Mouse (Mus musculus) urinary bladder, postnatal 25 days (tissue): ENCODE data around the gene Podxl2.

Experiments
- DNase-seq: peaks from one replicate; pipeline ENCODE4 v3.0.0; 2022; ENCODE audit warnings: low spot score

Podxl2 gene

GRCm38 (mm10) chr6:88874868-88875508 lies at the start of gene Podxl2:
Gene Podxl2, minus strand, starts transcription at chr6:88875044.
- DNase-seq = peak; percentile 60

- DNase-seq = no peak
Measured at GRCm38 (mm10) chr6:88918802-88919201, 44.0 kb upstream of the Podxl2 start.

GRCm38 (mm10) chr6:88916153-88916552 lies 41.3 kb upstream of the Podxl2 start:
- no peak for DNase-seq

GRCm38 (mm10) chr6:88915510-88915909 lies 40.7 kb upstream of the Podxl2 start:
- DNase-seq = no peak

GRCm38 (mm10) chr6:88914799-88915198 lies 40.0 kb upstream of the Podxl2 start:
- DNase-seq = no peak

GRCm38 (mm10) chr6:88913440-88913839 lies 38.6 kb upstream of the Podxl2 start:
- no peak for DNase-seq

- DNase-seq = no peak
Measured at GRCm38 (mm10) chr6:88913022-88913421, 38.2 kb upstream of the Podxl2 start.

GRCm38 (mm10) chr6:88909151-88909550 lies 34.3 kb upstream of the Podxl2 start:
- DNase-seq = no peak

- peak; percentile 45 for DNase-seq
Measured at GRCm38 (mm10) chr6:88906369-88907108, 31.7 kb upstream of the Podxl2 start.

- DNase-seq = no peak
Measured at GRCm38 (mm10) chr6:88905042-88905441, 30.2 kb upstream of the Podxl2 start.

- DNase-seq = no peak
Measured at GRCm38 (mm10) chr6:88904456-88904974, 29.7 kb upstream of the Podxl2 start.

GRCm38 (mm10) chr6:88903708-88904107 lies 28.9 kb upstream of the Podxl2 start:
- no peak for DNase-seq

- DNase-seq = peak; percentile 76
Measured at GRCm38 (mm10) chr6:88901947-88902820, 27.3 kb upstream of the Podxl2 start, which contains the start of gene Tpra1. Gene Tpra1, plus strand, starts transcription at chr6:88902251.

GRCm38 (mm10) chr6:88901471-88901870 lies 26.6 kb upstream of the Podxl2 start:
- DNase-seq = no peak

GRCm38 (mm10) chr6:88899628-88900027 lies 24.8 kb upstream of the Podxl2 start:
- DNase-seq = no peak

- no peak for DNase-seq
Measured at GRCm38 (mm10) chr6:88899086-88899485, 24.2 kb upstream of the Podxl2 start.

- DNase-seq = peak; percentile 90
Measured at GRCm38 (mm10) chr6:88898534-88899048, 23.7 kb upstream of the Podxl2 start, which contains the start of gene Mcm2. Gene Mcm2, minus strand, starts transcription at chr6:88898780.

GRCm38 (mm10) chr6:88897246-88897645 lies 22.4 kb upstream of the Podxl2 start:
- DNase-seq = no peak

- no peak for DNase-seq
Measured at GRCm38 (mm10) chr6:88895943-88896342, 21.1 kb upstream of the Podxl2 start.

GRCm38 (mm10) chr6:88893559-88893958 lies 18.7 kb upstream of the Podxl2 start:
- DNase-seq = peak; percentile 61

GRCm38 (mm10) chr6:88890832-88891231 lies 16.0 kb upstream of the Podxl2 start:
- no peak for DNase-seq
